Mouse (Mus musculus): ENCODE measurements around the gene Spata21. TPM values are rescaled to one million over a fixed set of nuclear protein-coding genes. Genes with fewer than 3 reads are reported as not detected.

The Spata21 gene
- polyA plus RNA-seq, 1 experiment, result not detected

GRCm38 (mm10) chr4:141066709-141067515 lies 21.2 kb upstream of the Spata21 start:
- TF ChIP-seq GATA1 (IDR thresholded peaks at IDR 0.05; ENCODE audit: low read length), result no peak

GRCm38 (mm10) chr4:141067516-141068046 lies 20.6 kb upstream of the Spata21 start:
- no peak for TF ChIP-seq GATA1 (IDR thresholded peaks at IDR 0.05; ENCODE audit: low read length)

GRCm38 (mm10) chr4:141068655-141069054 lies 19.5 kb upstream of the Spata21 start:
- peak; percentile 39 for TF ChIP-seq GATA1 (IDR thresholded peaks at IDR 0.05; ENCODE audit: low read length)

GRCm38 (mm10) chr4:141069731-141070130 lies 18.4 kb upstream of the Spata21 start:
- TF ChIP-seq GATA1 (IDR thresholded peaks at IDR 0.05; ENCODE audit: low read length), result no peak

- no peak for TF ChIP-seq GATA1 (IDR thresholded peaks at IDR 0.05; ENCODE audit: low read length)
These were observed 15.6 kb upstream of the Spata21 start for GRCm38 (mm10) chr4:141072502-141072901.

GRCm38 (mm10) chr4:141073661-141074060 lies 14.5 kb upstream of the Spata21 start:
- TF ChIP-seq GATA1 (IDR thresholded peaks at IDR 0.05; ENCODE audit: low read length), result no peak

GRCm38 (mm10) chr4:141074109-141074508 lies 14.0 kb upstream of the Spata21 start:
- no peak for TF ChIP-seq GATA1 (IDR thresholded peaks at IDR 0.05; ENCODE audit: low read length)

- no peak for TF ChIP-seq GATA1 (IDR thresholded peaks at IDR 0.05; ENCODE audit: low read length)
These were observed 11.2 kb upstream of the Spata21 start for GRCm38 (mm10) chr4:141076761-141077506.

GRCm38 (mm10) chr4:141077681-141078509 lies 10.2 kb upstream of the Spata21 start, which contains the start of gene Necap2:
TSS of gene Necap2 (minus strand) at chr4:141078357.
- TF ChIP-seq GATA1 (IDR thresholded peaks at IDR 0.05; ENCODE audit: low read length), result no peak

- no peak for TF ChIP-seq GATA1 (IDR thresholded peaks at IDR 0.05; ENCODE audit: low read length)
These were observed 9.5 kb upstream of the Spata21 start for GRCm38 (mm10) chr4:141078510-141079137.

GRCm38 (mm10) chr4:141086862-141087261 lies 1.3 kb upstream of the Spata21 start:
- TF ChIP-seq GATA1 (IDR thresholded peaks at IDR 0.05; ENCODE audit: low read length), result no peak

GRCm38 (mm10) chr4:141088714-141089113 lies 581 bp downstream of the Spata21 start:
- TF ChIP-seq GATA1 (IDR thresholded peaks at IDR 0.05; ENCODE audit: low read length), result no peak

- TF ChIP-seq GATA1 (IDR thresholded peaks at IDR 0.05; ENCODE audit: low read length), result no peak
These were observed 6.9 kb downstream of the Spata21 start for GRCm38 (mm10) chr4:141095016-141095415.

GRCm38 (mm10) chr4:141096710-141097109 lies 8.6 kb downstream of the Spata21 start:
- TF ChIP-seq GATA1 (IDR thresholded peaks at IDR 0.05; ENCODE audit: low read length), result no peak

- no peak for TF ChIP-seq GATA1 (IDR thresholded peaks at IDR 0.05; ENCODE audit: low read length)
These were observed 10.8 kb downstream of the Spata21 start for GRCm38 (mm10) chr4:141098935-141099334.

Data from G1E-ER4 (cell line).